Mouse (Mus musculus) heart, embryonic 13.5 days (tissue): Measurements from ENCODE around the gene Fbxl18. TPM values are rescaled to one million over a fixed set of nuclear protein-coding genes. Genes with fewer than 3 reads are reported as not detected.

Source experiments
- ATAC-seq: fragments of 200-750 bp; cut with Nextera tagmentation; 2 replicates; pipeline ENCODE4 v1.8.0; 2017; ENCODE audit warnings: moderate TSS enrichment; ENCODE audit not compliant: insufficient number of reproducible peaks, low FRiP score, low TSS enrichment; ENCODE audit errors: extremely low read depth
- H3K27ac ChIP-seq: fragments of 300-500 bp; sonication (generic); replicated peaks from 2 replicates; pipeline ENCODE4 v1.5.1; 2015; ENCODE audit warnings: moderate library complexity, mild to moderate bottlenecking, inconsistent platforms
- H3K27me3 ChIP-seq: fragments of 300-500 bp; sonication (generic); replicated peaks from 2 replicates; pipeline ENCODE4 v1.6.1; 2015; ENCODE audit warnings: mild to moderate bottlenecking, inconsistent platforms
- H3K36me3 ChIP-seq: fragments of 300-500 bp; sonication (generic); 2 replicates; pipeline ENCODE4 v1.6.1; 2015; ENCODE audit warnings: mild to moderate bottlenecking, inconsistent platforms
- H3K4me1 ChIP-seq: fragments of 300-500 bp; sonication (generic); 2 replicates; pipeline ENCODE4 v1.6.1; 2015; ENCODE audit warnings: inconsistent platforms
- H3K4me2 ChIP-seq: fragments of 300-500 bp; sonication (generic); 2 replicates; pipeline ENCODE4 v1.6.1; 2015; ENCODE audit warnings: inconsistent platforms, mild to moderate bottlenecking, moderate library complexity
- H3K4me3 ChIP-seq: fragments of 300-500 bp; sonication (generic); 2 replicates; pipeline ENCODE4 v1.5.1; 2015; ENCODE audit warnings: moderate library complexity, mild to moderate bottlenecking, inconsistent platforms
- H3K9ac ChIP-seq: fragments of 300-500 bp; sonication (generic); 2 replicates; pipeline ENCODE4 v1.6.1; 2015; ENCODE audit warnings: inconsistent platforms, mild to moderate bottlenecking, moderate library complexity
- H3K9me3 ChIP-seq: fragments of 300-500 bp; sonication (generic); 2 replicates; pipeline ENCODE4 v1.6.1; 2016; ENCODE audit warnings: inconsistent platforms
- WGBS: fragments of 180-500 bp; shearing (Covaris S2); methylation state at CpG from one replicate; pipeline ENCODE4 v1.1.7; 2015; ENCODE audit warnings: mixed read lengths; 5-methylcytosine and 5-hydroxymethylcytosine counted together
- polyA plus RNA-seq: library from polyadenylated mRNA; unstranded; fragments of >200 nt; fragmentation: Nextera tagmentation; extraction: Ambion mirVana; gene quantifications from 2 replicates; pipeline ENCODE4 v1.2.1, GENCODE M21; 2015

The Fbxl18 gene
- polyA plus RNA-seq, 1 experiment from 2014 or later = 8.7 TPM

DNA sequence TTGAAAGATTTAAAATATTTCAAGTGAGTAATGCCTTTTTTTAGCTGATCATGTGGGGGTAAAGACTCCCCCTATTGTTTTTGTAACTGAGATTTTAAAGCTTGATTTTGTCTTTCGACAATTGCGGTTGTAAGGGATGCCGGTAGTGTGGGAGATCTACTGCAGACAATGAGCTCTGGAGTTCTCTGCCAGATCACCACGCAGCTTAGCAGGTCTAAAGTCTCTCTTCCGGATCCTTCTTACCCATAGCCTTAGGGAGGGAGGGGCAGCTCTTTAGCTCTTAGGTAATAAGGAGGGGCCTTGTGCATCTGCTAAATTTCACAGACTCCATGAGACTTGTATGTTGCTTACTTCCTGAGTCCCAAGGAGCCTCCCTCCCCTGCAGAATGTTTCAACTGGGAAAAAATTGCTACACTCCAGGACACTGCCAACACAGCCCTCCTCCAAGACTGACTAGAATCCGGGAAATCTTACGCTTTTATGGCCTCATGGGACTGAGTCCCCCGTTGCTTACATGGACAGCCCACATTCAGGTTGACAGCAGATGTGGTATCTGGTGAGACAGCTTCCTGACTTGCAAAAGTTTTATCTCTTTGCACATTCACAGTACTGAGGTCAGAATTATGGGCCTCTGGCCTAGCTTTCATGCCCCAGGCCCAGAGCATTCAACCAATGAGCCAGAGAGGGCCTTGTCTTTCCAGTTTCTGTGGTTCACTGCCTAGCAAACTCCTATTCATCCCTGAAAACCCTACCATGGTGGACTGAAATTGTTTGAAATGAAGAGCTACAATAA is 61.4 kb downstream of the Fbxl18 start:
- Histone ChIP-seq H3K4me1 (no peaks in the 10 kb centered on the region), H3K4me3 (no peak overlapping the region), H3K27me3 (no peaks in the 10 kb centered on the region), H3K27ac (no peak overlapping the region), H3K9me3 (peaks cover 3% of the 10 kb centered on the region), H3K9ac (no peak overlapping the region), H3K4me2 (no peak overlapping the region), H3K36me3 (no peaks in the 10 kb centered on the region)
- 60% methylated on average over 8 of the region's 8 CpGs for WGBS
- ATAC-seq = no peak

DNA sequence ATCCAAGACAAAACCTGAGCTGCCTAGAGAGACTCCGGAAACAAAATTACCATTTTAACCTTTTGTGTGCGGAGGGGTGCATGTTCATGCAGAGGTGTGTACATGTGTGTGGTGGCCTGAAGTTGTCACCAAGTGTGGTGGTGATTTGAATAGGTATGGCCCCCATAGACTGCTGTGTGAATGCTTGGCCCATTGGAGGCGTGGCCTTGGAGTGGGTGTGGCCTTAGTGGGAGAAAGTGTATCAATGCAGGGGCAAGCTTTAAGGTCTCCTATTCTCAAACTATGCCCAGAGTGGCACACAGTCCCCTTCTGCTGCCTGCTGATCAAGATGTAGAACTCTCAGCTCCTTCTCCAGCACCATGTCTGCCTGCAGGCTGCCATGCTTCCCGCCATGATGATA is 69.1 kb downstream of the Fbxl18 start:
- peaks cover 34% of the 10 kb centered on the region for H3K4me1 ChIP-seq
- H3K4me2 ChIP-seq = no peak overlapping the region
- no peak for ATAC-seq
- WGBS = 76% methylated on average over 4 of the region's 4 CpGs
- H3K9me3 ChIP-seq = peaks cover 3% of the 10 kb centered on the region
- no peaks in the 10 kb centered on the region for H3K27me3 ChIP-seq
- no peak overlapping the region for H3K27ac ChIP-seq
- H3K9ac ChIP-seq = no peak overlapping the region
- H3K4me3 ChIP-seq = no peak overlapping the region
- H3K36me3 ChIP-seq = no peaks in the 10 kb centered on the region

DNA sequence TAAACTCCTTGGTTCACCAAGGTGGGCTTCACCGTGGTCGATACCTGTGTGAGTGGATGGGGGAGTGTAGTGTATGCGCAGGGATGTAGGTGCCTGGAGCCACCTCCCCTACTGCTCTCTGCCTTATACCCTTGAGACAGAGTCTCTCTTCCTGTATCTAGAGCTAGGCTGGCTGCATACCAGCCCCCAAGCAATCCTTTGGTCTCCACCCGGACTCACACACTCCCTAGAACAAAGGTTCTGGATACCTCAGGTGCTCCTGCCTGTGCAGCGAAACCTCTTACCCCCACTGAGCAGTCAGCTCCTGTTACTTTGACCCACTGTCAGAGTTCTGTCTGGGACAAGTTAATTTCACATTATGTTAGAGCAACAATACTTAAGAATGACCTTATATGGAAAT is 69.6 kb downstream of the Fbxl18 start:
- 79% methylated on average over 5 of the region's 5 CpGs for WGBS
- Histone ChIP-seq H3K4me1 (peaks cover 34% of the 10 kb centered on the region), H3K4me2 (no peak overlapping the region), H3K27me3 (no peaks in the 10 kb centered on the region), H3K4me3 (no peak overlapping the region), H3K9ac (no peak overlapping the region), H3K36me3 (no peaks in the 10 kb centered on the region), H3K27ac (no peak overlapping the region), H3K9me3 (peaks cover 1% of the 10 kb centered on the region)
- ATAC-seq = no peak

DNA sequence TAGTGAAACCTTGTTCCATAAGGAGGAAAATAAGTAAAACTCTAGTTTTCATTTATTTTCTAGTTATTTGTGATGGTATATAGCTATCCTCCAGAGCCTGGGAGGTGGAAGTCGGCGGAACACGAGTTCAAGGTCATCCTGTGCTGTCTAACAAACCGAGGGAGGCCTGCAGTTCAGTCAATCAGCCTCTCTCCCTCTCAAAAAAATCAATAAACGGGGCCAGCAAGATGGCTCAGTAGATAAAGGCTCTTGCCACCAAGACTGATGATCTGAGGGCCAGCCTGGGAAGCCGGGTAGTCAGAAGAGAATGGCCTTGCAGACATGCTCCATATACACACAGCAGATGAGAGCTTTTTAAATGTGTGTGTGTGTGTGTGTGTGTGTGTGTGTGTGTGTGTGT is 71.1 kb downstream of the Fbxl18 start:
- Histone ChIP-seq H3K9me3 (no peaks in the 10 kb centered on the region), H3K27me3 (no peaks in the 10 kb centered on the region), H3K4me1 (peaks cover 34% of the 10 kb centered on the region), H3K4me2 (peak overlapping the region; percentile 76), H3K9ac (peak overlapping the region; percentile 98), H3K4me3 (peak overlapping the region; percentile 94), H3K36me3 (no peaks in the 10 kb centered on the region), H3K27ac (peak overlapping the region; percentile 100)
- ATAC-seq = no peak
- 24% methylated on average over 6 of the region's 6 CpGs for WGBS

DNA sequence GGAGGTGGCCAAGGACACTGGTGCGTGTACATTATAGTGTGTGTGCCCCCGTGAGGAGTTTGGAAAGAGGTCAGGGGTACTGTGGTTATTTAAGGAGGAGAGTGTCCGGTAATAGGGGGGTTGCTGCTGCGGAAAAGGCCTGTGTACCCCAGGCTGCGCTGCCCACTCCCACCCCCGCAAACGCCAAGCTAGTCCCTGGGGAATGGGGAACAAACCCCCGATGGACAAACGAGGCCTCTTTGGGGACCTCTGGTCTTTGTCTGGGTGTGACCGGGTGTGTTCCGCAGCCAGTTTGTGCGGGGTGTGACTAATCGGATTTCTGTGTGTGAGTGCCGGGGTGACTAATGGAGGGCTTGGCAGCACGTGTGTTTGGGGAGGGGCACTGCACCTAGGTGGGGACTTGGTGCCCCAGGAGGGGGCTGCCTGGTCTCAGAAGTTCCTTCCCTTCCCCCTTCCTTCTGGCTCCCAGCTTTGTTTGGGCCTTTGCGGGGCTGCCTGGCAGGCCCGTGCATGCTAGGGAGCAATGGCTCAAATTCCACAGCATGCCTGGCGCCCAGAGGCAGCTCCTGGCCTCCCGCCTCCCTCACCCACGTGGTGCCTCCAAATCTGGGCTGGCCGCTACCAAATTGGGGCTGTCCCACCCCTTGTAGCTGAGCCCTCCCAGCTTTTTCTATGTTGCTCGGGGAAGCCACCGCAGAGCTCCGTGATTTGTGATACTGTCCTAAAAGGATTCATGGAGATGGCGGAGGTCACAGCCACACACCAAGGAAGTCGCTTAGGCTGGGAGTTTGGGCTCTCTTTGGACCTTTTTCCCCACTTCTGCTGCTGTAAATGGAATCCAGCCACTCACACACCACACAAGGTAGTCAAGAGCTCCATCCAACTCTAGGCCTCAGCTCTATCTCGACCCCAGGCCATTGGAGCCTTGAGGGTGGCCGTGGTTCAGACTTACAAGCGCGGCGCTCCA is 71.8 kb downstream of the Fbxl18 start:
- ATAC-seq = peak; percentile 60; the same call in 1 of the 2 replicates

DNA sequence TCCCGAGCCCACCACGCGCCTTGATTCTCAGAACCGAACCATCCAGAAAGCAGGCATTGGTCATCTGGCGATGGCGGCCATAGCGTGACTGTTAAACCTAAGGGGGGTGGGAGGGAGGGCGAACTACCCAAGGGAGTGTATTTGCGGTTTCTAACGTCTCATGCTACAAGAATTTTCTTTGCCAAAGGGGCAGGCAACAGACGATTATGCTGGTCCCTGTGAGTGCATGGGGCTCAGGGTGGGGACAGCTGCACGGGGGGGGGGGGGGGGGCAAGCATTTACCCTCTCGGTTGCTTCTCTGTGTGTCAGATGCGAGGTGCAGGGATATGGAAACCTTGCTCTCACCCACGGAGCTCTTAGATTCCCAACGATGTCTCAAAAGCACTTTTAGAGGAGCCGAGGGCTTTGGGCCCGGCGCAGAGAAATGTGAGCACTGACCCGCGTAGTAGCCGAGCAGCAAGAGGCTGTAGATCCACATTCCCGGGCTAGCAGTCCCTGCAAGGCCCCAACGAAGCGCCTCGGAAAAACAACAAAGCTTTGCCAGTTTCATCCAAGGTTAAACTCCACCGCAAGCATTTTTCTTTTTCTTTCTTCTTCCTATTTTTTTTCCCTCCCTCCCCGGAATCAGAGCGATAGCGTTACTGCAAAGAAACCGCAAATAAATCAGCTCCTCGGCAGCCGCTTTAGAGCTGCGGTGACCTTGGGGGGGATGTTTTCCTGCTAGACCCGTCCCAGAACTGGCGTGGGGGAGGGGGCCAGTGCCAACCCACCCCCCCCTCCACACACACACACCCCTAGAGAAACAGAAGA is 72.7 kb downstream of the Fbxl18 start:
- under 1% methylated on average over 36 of the region's 36 CpGs for WGBS
- peaks cover 34% of the 10 kb centered on the region for H3K4me1 ChIP-seq
- H3K9me3 ChIP-seq = no peaks in the 10 kb centered on the region
- H3K27me3 ChIP-seq = no peaks in the 10 kb centered on the region
- H3K9ac ChIP-seq = peak overlapping the region; percentile 98
- no peak for ATAC-seq
- H3K4me2 ChIP-seq = peak overlapping the region; percentile 76
- peak overlapping the region; percentile 94 for H3K4me3 ChIP-seq
- no peaks in the 10 kb centered on the region for H3K36me3 ChIP-seq
- peak overlapping the region; percentile 100 for H3K27ac ChIP-seq

More for the DNA sequence above, 71.8 kb downstream of the Fbxl18 start:
- Histone ChIP-seq H3K36me3 (no peaks in the 10 kb centered on the region), H3K9ac (peak overlapping the region; percentile 98), H3K27ac (peak overlapping the region; percentile 100), H3K4me1 (peaks cover 34% of the 10 kb centered on the region), H3K4me3 (peak overlapping the region; percentile 94), H3K4me2 (peak overlapping the region; percentile 76), H3K27me3 (no peaks in the 10 kb centered on the region), H3K9me3 (no peaks in the 10 kb centered on the region)
- 7% methylated on average over 31 of the region's 31 CpGs for WGBS

DNA sequence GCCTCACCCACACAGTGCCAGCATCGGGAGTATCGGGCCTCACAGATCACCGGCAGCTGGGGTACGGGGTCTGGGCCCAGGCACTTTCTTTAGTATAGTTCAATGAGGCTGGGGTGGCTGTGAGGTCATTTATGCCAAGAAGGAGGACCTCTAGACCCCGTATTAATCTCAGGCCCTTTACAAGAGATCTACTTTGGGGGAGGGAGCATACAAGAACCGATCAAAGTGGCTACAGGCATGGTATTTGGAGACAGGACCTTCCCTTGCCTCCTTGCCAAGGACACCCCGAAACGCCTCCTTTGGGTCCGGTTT is 73.3 kb downstream of the Fbxl18 start:
- H3K36me3 ChIP-seq = no peaks in the 10 kb centered on the region
- under 1% methylated on average over 9 of the region's 9 CpGs for WGBS
- H3K4me1 ChIP-seq = peaks cover 34% of the 10 kb centered on the region
- no peaks in the 10 kb centered on the region for H3K9me3 ChIP-seq
- ATAC-seq = no peak
- peak overlapping the region; percentile 100 for H3K27ac ChIP-seq
- H3K4me2 ChIP-seq = peak overlapping the region; percentile 76
- no peaks in the 10 kb centered on the region for H3K27me3 ChIP-seq
- peak overlapping the region; percentile 94 for H3K4me3 ChIP-seq
- H3K9ac ChIP-seq = peak overlapping the region; percentile 98

DNA sequence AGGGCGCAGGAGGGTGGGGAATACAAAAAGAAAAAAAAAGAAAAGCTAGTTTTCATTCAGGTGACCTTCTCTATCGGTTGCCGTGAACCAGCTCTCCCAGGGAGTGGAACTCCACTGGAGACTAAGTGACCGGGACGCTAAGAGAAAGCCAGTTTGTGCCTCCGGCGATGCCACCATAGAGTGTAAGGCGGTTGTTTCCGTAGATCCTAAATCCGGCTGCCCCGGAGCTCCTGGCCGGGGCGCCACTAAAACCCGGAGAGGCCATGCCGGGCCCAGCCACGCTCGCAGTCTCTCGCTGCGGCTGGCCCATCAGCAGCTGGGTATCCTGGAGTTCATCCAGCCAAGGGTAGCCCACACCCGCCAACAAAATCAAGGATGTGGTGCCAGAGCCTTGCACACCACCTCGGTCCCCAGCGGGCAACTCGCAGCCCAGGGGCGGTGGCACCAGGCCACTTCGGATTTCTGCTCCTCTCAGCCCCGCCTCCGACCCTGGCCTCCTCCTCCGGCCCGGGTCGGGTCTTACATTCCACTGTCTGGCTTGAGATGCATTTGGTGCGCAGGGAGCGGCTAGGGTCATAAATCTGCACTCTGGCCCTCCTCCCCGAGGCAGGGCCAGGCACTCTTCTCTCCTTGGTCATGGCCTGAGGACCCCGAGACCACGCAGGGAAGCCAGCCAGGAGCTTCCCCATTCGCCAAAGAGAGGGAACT is 73.8 kb downstream of the Fbxl18 start:
- ATAC-seq = peak; percentile 25; the same call in 1 of the 2 replicates
- peak overlapping the region; percentile 76 for H3K4me2 ChIP-seq
- peak overlapping the region; percentile 100 for H3K27ac ChIP-seq
- no peaks in the 10 kb centered on the region for H3K36me3 ChIP-seq
- H3K4me3 ChIP-seq = peak overlapping the region; percentile 94
- no peaks in the 10 kb centered on the region for H3K9me3 ChIP-seq
- H3K27me3 ChIP-seq = no peaks in the 10 kb centered on the region
- H3K9ac ChIP-seq = peak overlapping the region; percentile 98
- 0% methylated on average over 36 of the region's 36 CpGs for WGBS
- H3K4me1 ChIP-seq = peaks cover 34% of the 10 kb centered on the region

DNA sequence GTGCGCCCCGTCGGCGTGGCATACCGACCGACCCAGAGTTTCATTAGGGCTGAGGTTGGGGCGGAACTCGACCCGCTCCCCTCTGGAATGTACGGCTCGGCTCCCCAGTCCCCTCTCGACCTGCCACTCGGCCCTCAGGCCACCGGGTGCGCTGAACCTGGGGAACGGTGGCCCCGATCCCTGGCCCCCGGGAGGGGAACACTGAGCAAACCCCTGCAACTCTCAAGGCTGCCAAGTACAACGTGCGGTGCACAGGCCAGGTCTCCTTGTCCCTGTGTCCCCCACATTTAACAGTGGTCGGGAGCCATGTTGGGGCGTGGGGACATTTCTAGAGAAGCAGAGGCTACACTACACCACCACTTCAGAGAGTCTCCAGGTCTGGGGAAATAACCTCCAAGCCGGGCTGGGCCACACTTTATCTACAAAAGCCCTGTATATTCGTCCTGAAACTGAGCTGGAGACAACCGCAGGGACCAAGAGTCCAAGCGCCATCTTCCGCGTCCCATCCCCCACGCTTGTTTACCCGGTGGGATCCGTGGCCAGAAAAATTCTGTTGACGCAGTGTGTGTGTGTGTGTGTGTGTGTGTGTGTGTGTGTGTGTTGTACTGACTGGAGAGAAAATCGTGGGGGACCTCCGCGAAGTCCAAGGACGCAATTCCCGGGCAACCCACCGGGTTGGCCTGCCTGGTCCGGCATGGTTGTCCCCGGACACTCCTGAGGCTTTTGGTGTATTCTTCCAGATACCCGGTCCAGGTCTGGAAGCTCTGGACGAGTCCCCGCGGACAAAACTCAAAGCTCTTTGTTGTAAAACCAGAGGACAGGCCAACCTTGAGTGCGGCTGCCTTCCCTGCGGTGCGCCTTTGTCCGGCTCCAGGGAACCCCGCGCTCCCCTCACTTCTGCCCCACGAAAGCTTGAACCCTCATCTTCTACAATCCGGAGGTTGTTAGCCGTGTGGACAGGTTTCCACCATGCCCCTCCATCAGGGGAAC is 74.7 kb downstream of the Fbxl18 start:
- peak overlapping the region; percentile 100 for H3K27ac ChIP-seq
- H3K27me3 ChIP-seq = no peaks in the 10 kb centered on the region
- H3K4me2 ChIP-seq = peak overlapping the region; percentile 76
- no peak for ATAC-seq
- no peaks in the 10 kb centered on the region for H3K9me3 ChIP-seq
- H3K4me3 ChIP-seq = peak overlapping the region; percentile 94
- under 1% methylated on average over 53 of the region's 53 CpGs for WGBS
- H3K9ac ChIP-seq = peak overlapping the region; percentile 98
- no peaks in the 10 kb centered on the region for H3K36me3 ChIP-seq
- H3K4me1 ChIP-seq = peaks cover 28% of the 10 kb centered on the region
